In genomic region chr7:73586717-73587116, GRCm38 (mm10) we compare ENCODE assay signal across 16 mouse cellular contexts. TPM values are rescaled to one million over a fixed set of nuclear protein-coding genes. Genes with fewer than 3 reads are reported as not detected.
DNase-seq lines count a peak whose midpoint lies in the region; ATAC-seq and TF ChIP-seq lines count a peak whose summit lies in the region.
"Had no signal": no experiment of that assay in that cellular context is flagged by ENCODE, and none has a peak within 500 bp of the region (broad histone marks: within the 10 kb centered on the region; RNA-seq: fewer than 3 reads in every experiment).

No protein-coding gene starts in this region.

- DNase-seq in forebrain, embryonic 10.5 days (ENCODE audit: extremely low spot score, low spot score) = no peak
- DNase-seq in limb, embryonic 10.5 days (ENCODE audit: low spot score) = no peak
- DNase-seq in adrenal gland, postnatal 14 days = no peak
- DNase-seq in kidney, adult 11 months = no peak
- DNase-seq: adrenal gland, postnatal 36 days; gastrocnemius, postnatal 10 days; layer of hippocampus, postnatal 36 days had no signal

- H3K9me3 ChIP-seq in forebrain, embryonic 10.5 days = no peaks in the 10 kb centered on the region
- H3K9me3 ChIP-seq in forebrain, embryonic 12.5 days = no peaks in the 10 kb centered on the region
- no peaks in the 10 kb centered on the region for H3K9me3 ChIP-seq in limb, embryonic 13.5 days
- no peaks in the 10 kb centered on the region for H3K9me3 ChIP-seq in limb, embryonic 10.5 days (replicated peaks)
- H3K9me3 ChIP-seq in intestine, postnatal 0 days (ENCODE audit: control insufficient read depth) = no peaks in the 10 kb centered on the region
- H3K9me3 ChIP-seq in stomach, embryonic 15.5 days = no peaks in the 10 kb centered on the region
- H3K9me3 ChIP-seq: hindbrain, embryonic 15.5 days; neural tube, embryonic 13.5 days had no signal

- no peak for ATAC-seq in forebrain, embryonic 12.5 days (ENCODE audit: low FRiP score)
- no peak for ATAC-seq in limb, embryonic 13.5 days (ENCODE audit: low FRiP score, low read depth)
- ATAC-seq in intestine, postnatal 0 days = no peak
- no peak for ATAC-seq in stomach, embryonic 15.5 days (ENCODE audit: insufficient read depth, low FRiP score, low read depth)

- H3K4me1 ChIP-seq in forebrain, embryonic 10.5 days = peaks cover 39% of the 10 kb centered on the region
- H3K4me1 ChIP-seq in forebrain, embryonic 12.5 days = peaks cover 33% of the 10 kb centered on the region
- H3K4me1 ChIP-seq in limb, embryonic 13.5 days = peaks cover 61% of the 10 kb centered on the region
- peaks cover 33% of the 10 kb centered on the region for H3K4me1 ChIP-seq in limb, embryonic 10.5 days
- peaks cover 21% of the 10 kb centered on the region for H3K4me1 ChIP-seq in intestine, postnatal 0 days (replicated peaks; ENCODE audit: control insufficient read depth, insufficient read depth, low read length)
- H3K4me1 ChIP-seq in stomach, embryonic 15.5 days = peaks cover 41% of the 10 kb centered on the region

- no peak overlapping the region for H3K9ac ChIP-seq in forebrain, embryonic 12.5 days
- no peak overlapping the region for H3K9ac ChIP-seq in limb, embryonic 13.5 days
- no peak overlapping the region for H3K9ac ChIP-seq in intestine, postnatal 0 days (ENCODE audit: low read depth, low read length)
- H3K9ac ChIP-seq in stomach, embryonic 15.5 days = no peak overlapping the region
- H3K9ac ChIP-seq: hindbrain, embryonic 15.5 days; liver, embryonic 14.5 days; neural tube, embryonic 13.5 days had no signal

- H3K27me3 ChIP-seq in forebrain, embryonic 10.5 days (ENCODE audit: poor library complexity, severe bottlenecking) = no peaks in the 10 kb centered on the region
- peaks cover 2% of the 10 kb centered on the region; the same call in 1 of the 2 replicates for H3K27me3 ChIP-seq in forebrain, embryonic 12.5 days
- no peaks in the 10 kb centered on the region for H3K27me3 ChIP-seq in limb, embryonic 13.5 days
- H3K27me3 ChIP-seq in limb, embryonic 10.5 days (ENCODE audit: low read depth, poor library complexity, severe bottlenecking) = no peaks in the 10 kb centered on the region
- H3K27me3 ChIP-seq in intestine, postnatal 0 days (replicated peaks; ENCODE audit: control insufficient read depth, insufficient read depth, low read length) = no peaks in the 10 kb centered on the region
- H3K27me3 ChIP-seq in stomach, embryonic 15.5 days (replicated peaks) = no peaks in the 10 kb centered on the region
- H3K27me3 ChIP-seq: hindbrain, embryonic 15.5 days; neural tube, embryonic 13.5 days had no signal

- no peaks in the 10 kb centered on the region for H3K36me3 ChIP-seq in forebrain, embryonic 10.5 days (replicated peaks)
- H3K36me3 ChIP-seq in forebrain, embryonic 12.5 days (replicated peaks) = no peaks in the 10 kb centered on the region
- H3K36me3 ChIP-seq in limb, embryonic 13.5 days = no peaks in the 10 kb centered on the region
- H3K36me3 ChIP-seq in limb, embryonic 10.5 days = no peaks in the 10 kb centered on the region
- no peaks in the 10 kb centered on the region for H3K36me3 ChIP-seq in intestine, postnatal 0 days (ENCODE audit: control insufficient read depth, insufficient read depth)
- H3K36me3 ChIP-seq in stomach, embryonic 15.5 days = no peaks in the 10 kb centered on the region
- H3K36me3 ChIP-seq: hindbrain, embryonic 15.5 days; neural tube, embryonic 13.5 days had no signal

- TF ChIP-seq CTCF in intestine, postnatal 0 days (IDR thresholded peaks at IDR 0.05; ENCODE audit: low read depth) = no peak

- H3K4me3 ChIP-seq in forebrain, embryonic 10.5 days = no peak overlapping the region
- no peak overlapping the region for H3K4me3 ChIP-seq in forebrain, embryonic 12.5 days (replicated peaks)
- no peak overlapping the region for H3K4me3 ChIP-seq in limb, embryonic 13.5 days
- H3K4me3 ChIP-seq in limb, embryonic 10.5 days = no peak overlapping the region
- H3K4me3 ChIP-seq in intestine, postnatal 0 days (ENCODE audit: low read depth, low read length) = no peak overlapping the region
- H3K4me3 ChIP-seq in stomach, embryonic 15.5 days (replicated peaks) = no peak overlapping the region
- H3K4me3 ChIP-seq: hindbrain, embryonic 15.5 days; neural tube, embryonic 13.5 days had no signal

- H3K27ac ChIP-seq in forebrain, embryonic 10.5 days = peak overlapping the region; percentile 51; the same call in 1 of the 2 replicates
- H3K27ac ChIP-seq in forebrain, embryonic 12.5 days = no peak overlapping the region
- peak overlapping the region; percentile 44; the same call in 1 of the 2 replicates for H3K27ac ChIP-seq in limb, embryonic 13.5 days
- H3K27ac ChIP-seq in limb, embryonic 10.5 days = no peak overlapping the region
- H3K27ac ChIP-seq in intestine, postnatal 0 days (ENCODE audit: low read depth, low read length) = peak overlapping the region; percentile 99
- peak overlapping the region; percentile 94 for H3K27ac ChIP-seq in stomach, embryonic 15.5 days
- H3K27ac ChIP-seq: hindbrain, embryonic 15.5 days; kidney, postnatal 0 days; liver, embryonic 14.5 days; neural tube, embryonic 13.5 days had no signal

- H3K4me2 ChIP-seq in forebrain, embryonic 12.5 days = no peak overlapping the region
- no peak overlapping the region for H3K4me2 ChIP-seq in limb, embryonic 13.5 days (replicated peaks)
- no peak overlapping the region for H3K4me2 ChIP-seq in intestine, postnatal 0 days (replicated peaks; ENCODE audit: low read depth)
- H3K4me2 ChIP-seq in stomach, embryonic 15.5 days = no peak overlapping the region
- H3K4me2 ChIP-seq: heart, embryonic 11.5 days; hindbrain, embryonic 15.5 days; neural tube, embryonic 13.5 days had no signal

- WGBS in forebrain, embryonic 10.5 days = 92% methylated on average over 6 of the region's 6 CpGs
- 93% methylated on average over 6 of the region's 6 CpGs for WGBS in forebrain, embryonic 12.5 days
- WGBS in limb, embryonic 13.5 days = 82% methylated on average over 6 of the region's 6 CpGs
- 93% methylated on average over 6 of the region's 6 CpGs for WGBS in limb, embryonic 10.5 days
- 76% methylated on average over 6 of the region's 6 CpGs for WGBS in intestine, postnatal 0 days
- 74% methylated on average over 6 of the region's 6 CpGs for WGBS in stomach, embryonic 15.5 days

RNA-seq across cellular contexts. Expression of gene Chd2, which starts 45.1 kb away (rescaled TPM):
- polyA plus RNA-seq in forebrain, embryonic 10.5 days (2016; fragmentation: Nextera tagmentation; extraction: Ambion mirVana) = 45.1 and 45.7 TPM in 2 replicates
- 69.4 and 78.8 TPM in 2 replicates for polyA plus RNA-seq in forebrain, embryonic 12.5 days (2016; fragmentation: Nextera tagmentation; extraction: Ambion mirVana)
- polyA plus RNA-seq in limb, embryonic 13.5 days (2015; fragmentation: Nextera tagmentation; extraction: Ambion mirVana) = 62.5 and 66.3 TPM in 2 replicates
- polyA plus RNA-seq in limb, embryonic 10.5 days (2016; fragmentation: Nextera tagmentation; extraction: Ambion mirVana) = 33.7 and 53.2 TPM in 2 replicates
- polyA plus RNA-seq in intestine, postnatal 0 days (2015; fragmentation: Nextera tagmentation; extraction: Ambion mirVana) = 19.3 and 25.4 TPM in 2 replicates
- polyA plus RNA-seq in stomach, embryonic 15.5 days (2015; fragmentation: Nextera tagmentation; extraction: Ambion mirVana) = 43.3 and 48.8 TPM in 2 replicates
- total RNA-seq in adrenal gland, postnatal 14 days (2021) = 45.1 and 52.8 TPM in 2 replicates

Comparison
In these comparisons a context has a peak if more than half of its experiments do, and no peak if none do; other contexts are left out.
1. H3K27ac ChIP-seq: peak in forebrain, embryonic 10.5 days (single experiment), limb, embryonic 13.5 days (single experiment), intestine, postnatal 0 days (single experiment) and stomach, embryonic 15.5 days (single experiment); none in forebrain, embryonic 12.5 days (single experiment) and limb, embryonic 10.5 days (single experiment).